Mouse (Mus musculus) brain, embryonic 14.5 days (tissue): ENCODE measurements at regions not wholly inside any gene's neighbourhood (a gene's known extent, or its start where the extent isn't known, plus 50 kb on each side); places are given as distances from the start of the nearest gene placed in this dataset.

ENCODE experiments used
- CTCF ChIP-seq: fragments of 200-500 bp; IDR thresholded peaks from 2 replicates; pipeline ENCODE4 v1.5.1; 2012; ENCODE audit warnings: inconsistent platforms, mild to moderate bottlenecking, moderate library complexity, borderline replicate concordance; ENCODE audit not compliant: insufficient read depth, insufficient read length; ENCODE audit errors: extremely low read depth
- POLR2A ChIP-seq: fragments of 200-500 bp; IDR thresholded peaks from 2 replicates; pipeline ENCODE4 v1.6.1; 2012; ENCODE audit warnings: mild to moderate bottlenecking, inconsistent platforms, borderline replicate concordance; ENCODE audit not compliant: poor library complexity, insufficient read depth, insufficient read length, severe bottlenecking; ENCODE audit errors: extremely low read depth

DNA sequence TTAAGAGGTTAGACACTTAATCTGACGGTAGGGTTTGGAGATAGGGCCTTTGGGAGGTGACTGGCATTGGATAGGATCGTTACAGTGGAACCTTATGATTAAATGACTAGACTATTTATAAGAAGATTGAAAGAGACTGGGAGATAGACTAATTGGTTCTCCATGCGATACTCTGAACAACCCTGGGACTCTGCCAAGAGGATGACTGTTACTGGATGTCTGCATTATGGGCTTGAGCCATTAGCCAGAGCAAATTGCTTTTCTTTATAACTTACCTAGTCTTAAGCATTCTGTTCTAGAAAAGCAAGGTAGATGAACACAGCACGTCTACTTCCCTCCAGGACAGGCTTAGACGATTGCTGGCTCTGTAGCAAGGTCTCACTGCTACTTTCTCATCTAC is 180.3 kb upstream of the Ctbp2 start:
- TF ChIP-seq CTCF (no peak), POLR2A (no peak)
